Mouse (Mus musculus) heart, embryonic 13.5 days (tissue): ENCODE results near the gene Vat1. TPM values are rescaled to one million over a fixed set of nuclear protein-coding genes. Genes with fewer than 3 reads are reported as not detected.

Experiments
- ATAC-seq: fragments of 200-750 bp; cut with Nextera tagmentation; 2 replicates; pipeline ENCODE4 v1.8.0; 2017; ENCODE audit warnings: moderate TSS enrichment; ENCODE audit not compliant: insufficient number of reproducible peaks, low FRiP score, low TSS enrichment; ENCODE audit errors: extremely low read depth
- H3K27ac ChIP-seq: fragments of 300-500 bp; sonication (generic); replicated peaks from 2 replicates; pipeline ENCODE4 v1.5.1; 2015; ENCODE audit warnings: moderate library complexity, mild to moderate bottlenecking, inconsistent platforms
- H3K27me3 ChIP-seq: fragments of 300-500 bp; sonication (generic); replicated peaks from 2 replicates; pipeline ENCODE4 v1.6.1; 2015; ENCODE audit warnings: mild to moderate bottlenecking, inconsistent platforms
- H3K36me3 ChIP-seq: fragments of 300-500 bp; sonication (generic); 2 replicates; pipeline ENCODE4 v1.6.1; 2015; ENCODE audit warnings: mild to moderate bottlenecking, inconsistent platforms
- H3K4me1 ChIP-seq: fragments of 300-500 bp; sonication (generic); 2 replicates; pipeline ENCODE4 v1.6.1; 2015; ENCODE audit warnings: inconsistent platforms
- H3K4me2 ChIP-seq: fragments of 300-500 bp; sonication (generic); 2 replicates; pipeline ENCODE4 v1.6.1; 2015; ENCODE audit warnings: inconsistent platforms, mild to moderate bottlenecking, moderate library complexity
- H3K4me3 ChIP-seq: fragments of 300-500 bp; sonication (generic); 2 replicates; pipeline ENCODE4 v1.5.1; 2015; ENCODE audit warnings: moderate library complexity, mild to moderate bottlenecking, inconsistent platforms
- H3K9ac ChIP-seq: fragments of 300-500 bp; sonication (generic); 2 replicates; pipeline ENCODE4 v1.6.1; 2015; ENCODE audit warnings: inconsistent platforms, mild to moderate bottlenecking, moderate library complexity
- H3K9me3 ChIP-seq: fragments of 300-500 bp; sonication (generic); 2 replicates; pipeline ENCODE4 v1.6.1; 2016; ENCODE audit warnings: inconsistent platforms
- WGBS: fragments of 180-500 bp; shearing (Covaris S2); methylation state at CpG from one replicate; pipeline ENCODE4 v1.1.7; 2015; ENCODE audit warnings: mixed read lengths; 5-methylcytosine and 5-hydroxymethylcytosine counted together
- polyA plus RNA-seq: library from polyadenylated mRNA; unstranded; fragments of >200 nt; fragmentation: Nextera tagmentation; extraction: Ambion mirVana; gene quantifications from 2 replicates; pipeline ENCODE4 v1.2.1, GENCODE M21; 2015

The Vat1 gene
- polyA plus RNA-seq, 1 experiment from 2014 or later, result 28.0 TPM

- Histone ChIP-seq H3K9me3 (no peaks in the 10 kb centered on the region), H3K9ac (peak overlapping the region; percentile 91), H3K4me1 (peaks cover 61% of the 10 kb centered on the region), H3K36me3 (peaks cover 26% of the 10 kb centered on the region), H3K4me2 (peak overlapping the region; percentile 93), H3K4me3 (peak overlapping the region; percentile 92), H3K27ac (peak overlapping the region; percentile 87), H3K27me3 (no peaks in the 10 kb centered on the region)
- peak; percentile 43 for ATAC-seq
- WGBS, result under 1% methylated on average over 51 of the region's 51 CpGs
Measured at GRCm38 (mm10) chr11:101465101-101465868, 745 bp downstream of the Vat1 start.

GRCm38 (mm10) chr11:101464211-101465100, 1.6 kb downstream of the Vat1 start, which contains the start of gene Rnd2:
Rnd2 (plus strand) TSS chr11:101464999.
- H3K4me1 ChIP-seq, result peaks cover 57% of the 10 kb centered on the region
- ATAC-seq, result no peak
- 12% methylated on average over 12 of the region's 12 CpGs for WGBS
- peak within 1 kb of the TSS; percentile 87 for H3K27ac ChIP-seq
- H3K9ac ChIP-seq, result peak within 1 kb of the TSS; percentile 91
- no peaks in the 10 kb centered on the region for H3K27me3 ChIP-seq
- peak within 1 kb of the TSS; percentile 92 for H3K4me3 ChIP-seq
- peak within 1 kb of the TSS; percentile 93 for H3K4me2 ChIP-seq
- H3K9me3 ChIP-seq, result no peaks in the 10 kb centered on the region
- peaks cover 35% of the 10 kb centered on the region for H3K36me3 ChIP-seq

- Histone ChIP-seq H3K27ac (no peak overlapping the region), H3K36me3 (peaks cover 51% of the 10 kb centered on the region), H3K4me1 (peaks cover 47% of the 10 kb centered on the region), H3K27me3 (no peaks in the 10 kb centered on the region), H3K9ac (0 out of 2 replicates have a peak overlapping the region, but pooled peaks have one; percentile 3), H3K4me2 (no peak overlapping the region), H3K9me3 (no peaks in the 10 kb centered on the region), H3K4me3 (no peak overlapping the region)
- 43% methylated on average over 13 of the region's 13 CpGs for WGBS
- no peak for ATAC-seq
Measured at GRCm38 (mm10) chr11:101462583-101463440, 3.2 kb downstream of the Vat1 start.

GRCm38 (mm10) chr11:101462141-101462540, 3.9 kb downstream of the Vat1 start:
- Histone ChIP-seq H3K9me3 (no peaks in the 10 kb centered on the region), H3K27me3 (no peaks in the 10 kb centered on the region), H3K4me3 (no peak overlapping the region), H3K9ac (no peak overlapping the region), H3K36me3 (peaks cover 58% of the 10 kb centered on the region), H3K4me1 (peaks cover 41% of the 10 kb centered on the region), H3K27ac (no peak overlapping the region), H3K4me2 (no peak overlapping the region)
- ATAC-seq, result no peak
- WGBS, result 85% methylated on average over 14 of the region's 14 CpGs

GRCm38 (mm10) chr11:101460321-101460720, 5.7 kb downstream of the Vat1 start:
- H3K27me3 ChIP-seq, result no peaks in the 10 kb centered on the region
- no peak overlapping the region for H3K4me2 ChIP-seq
- peaks cover 64% of the 10 kb centered on the region for H3K36me3 ChIP-seq
- WGBS, result 81% methylated on average over 15 of the region's 15 CpGs
- H3K9ac ChIP-seq, result no peak overlapping the region
- H3K4me3 ChIP-seq, result no peak overlapping the region
- no peak overlapping the region for H3K27ac ChIP-seq
- ATAC-seq, result no peak
- H3K9me3 ChIP-seq, result no peaks in the 10 kb centered on the region
- peaks cover 31% of the 10 kb centered on the region for H3K4me1 ChIP-seq

GRCm38 (mm10) chr11:101459716-101460115, 6.3 kb downstream of the Vat1 start:
- no peak overlapping the region for H3K27ac ChIP-seq
- no peak overlapping the region for H3K4me2 ChIP-seq
- peaks cover 64% of the 10 kb centered on the region for H3K36me3 ChIP-seq
- H3K27me3 ChIP-seq, result no peaks in the 10 kb centered on the region
- no peaks in the 10 kb centered on the region for H3K9me3 ChIP-seq
- no peak overlapping the region for H3K9ac ChIP-seq
- ATAC-seq, result no peak
- no peak overlapping the region for H3K4me3 ChIP-seq
- peaks cover 29% of the 10 kb centered on the region for H3K4me1 ChIP-seq
- 37% methylated on average over 6 of the region's 6 CpGs for WGBS

GRCm38 (mm10) chr11:101458217-101458616, 7.8 kb downstream of the Vat1 start:
- Histone ChIP-seq H3K27ac (no peak overlapping the region), H3K4me1 (peaks cover 17% of the 10 kb centered on the region), H3K4me3 (no peak overlapping the region), H3K27me3 (no peaks in the 10 kb centered on the region), H3K36me3 (peaks cover 64% of the 10 kb centered on the region), H3K9me3 (no peaks in the 10 kb centered on the region), H3K9ac (no peak overlapping the region), H3K4me2 (no peak overlapping the region)
- 81% methylated on average over 12 of the region's 12 CpGs for WGBS
- ATAC-seq, result no peak

GRCm38 (mm10) chr11:101457631-101458030, 8.4 kb downstream of the Vat1 start:
- 88% methylated on average over 9 of the region's 9 CpGs for WGBS
- H3K4me1 ChIP-seq, result peaks cover 11% of the 10 kb centered on the region
- no peak overlapping the region for H3K4me2 ChIP-seq
- peaks cover 61% of the 10 kb centered on the region for H3K36me3 ChIP-seq
- H3K27ac ChIP-seq, result no peak overlapping the region
- H3K27me3 ChIP-seq, result no peaks in the 10 kb centered on the region
- H3K4me3 ChIP-seq, result no peak overlapping the region
- H3K9ac ChIP-seq, result no peak overlapping the region
- no peaks in the 10 kb centered on the region for H3K9me3 ChIP-seq
- no peak for ATAC-seq

GRCm38 (mm10) chr11:101455627-101456026, 10.4 kb downstream of the Vat1 start:
- WGBS, result 90% methylated on average over 7 of the region's 7 CpGs
- Histone ChIP-seq H3K27me3 (no peaks in the 10 kb centered on the region), H3K27ac (no peak overlapping the region), H3K9me3 (no peaks in the 10 kb centered on the region), H3K4me3 (no peak overlapping the region), H3K4me2 (no peak overlapping the region), H3K9ac (no peak overlapping the region), H3K36me3 (peaks cover 41% of the 10 kb centered on the region), H3K4me1 (peaks cover 8% of the 10 kb centered on the region; the same call in 1 of the 2 replicates)
- ATAC-seq, result no peak

- H3K4me2 ChIP-seq, result no peak overlapping the region
- WGBS, result 70% methylated on average over 6 of the region's 6 CpGs
- no peaks in the 10 kb centered on the region for H3K27me3 ChIP-seq
Measured at GRCm38 (mm10) chr11:101454702-101455101, 11.3 kb downstream of the Vat1 start.

More at GRCm38 (mm10) chr11:101454702-101455101, 11.3 kb downstream of the Vat1 start:
- no peak overlapping the region for H3K27ac ChIP-seq
- no peak overlapping the region for H3K9ac ChIP-seq
- no peak for ATAC-seq
- H3K4me3 ChIP-seq, result no peak overlapping the region
- peaks cover 8% of the 10 kb centered on the region; the same call in 1 of the 2 replicates for H3K4me1 ChIP-seq
- H3K36me3 ChIP-seq, result peaks cover 32% of the 10 kb centered on the region
- H3K9me3 ChIP-seq, result no peaks in the 10 kb centered on the region
